Mouse (Mus musculus) olfactory bulb, adult 2 months (tissue): ENCODE results near the gene Tln1.

Source experiments
- CTCF ChIP-seq: fragments of 200-500 bp; IDR thresholded peaks from 2 replicates; pipeline ENCODE4 v1.5.1; 2012; ENCODE audit warnings: low read depth, mild to moderate bottlenecking, low read length, moderate library complexity; ENCODE audit not compliant: insufficient read depth
- POLR2A ChIP-seq: fragments of 200-500 bp; IDR thresholded peaks from 2 replicates; pipeline ENCODE4 v1.6.1; 2012; ENCODE audit warnings: mild to moderate bottlenecking, low read depth, low read length, moderate library complexity; ENCODE audit not compliant: insufficient read depth

- no peak for TF ChIP-seq CTCF
- no peak for TF ChIP-seq POLR2A
These were observed 2.3 kb downstream of the Tln1 start for GRCm38 (mm10) chr4:43560243-43560611.
